Mouse (Mus musculus) heart, adult 9 months (tissue): ENCODE results near the gene Kif12.

Experiments
- DNase-seq, 2 experiments: peaks; one replicate each; pipeline ENCODE4 v3.0.0; 2022; ENCODE audit warnings: low spot score in 2 of 2

The Kif12 gene

DNA sequence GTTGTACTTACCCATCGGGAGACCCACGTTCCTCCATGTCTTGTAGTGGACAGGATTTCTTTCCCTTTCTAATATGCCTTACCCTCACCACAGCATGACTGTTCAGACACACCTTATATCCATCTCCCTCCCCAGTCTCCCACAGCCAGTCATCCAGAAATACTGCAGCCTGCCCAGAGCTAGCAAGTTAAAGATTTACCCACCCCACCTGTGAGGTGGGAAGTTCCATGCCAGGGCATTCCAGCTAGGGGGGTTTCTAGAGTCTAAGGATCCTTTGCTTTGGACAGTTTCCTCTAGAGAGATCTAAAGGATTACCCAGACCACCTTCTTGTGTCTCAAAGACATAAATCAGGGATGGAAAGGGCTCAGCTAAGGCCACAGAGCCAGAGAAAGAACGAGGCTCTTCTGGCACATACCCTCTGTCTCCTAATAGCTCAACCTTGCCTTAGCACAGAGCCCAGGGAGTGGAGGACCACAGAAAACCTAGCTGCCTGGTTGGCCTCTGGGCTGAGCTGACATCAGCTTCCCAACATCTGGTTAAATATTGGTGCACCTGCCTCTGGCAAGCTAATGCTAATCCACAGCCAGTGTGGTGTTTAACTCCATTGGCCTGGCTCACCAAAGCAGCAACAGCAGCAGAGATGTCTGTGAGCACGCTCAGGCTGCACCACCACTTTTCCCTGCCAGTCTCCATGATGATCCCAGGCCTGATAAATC, at the start of gene Kif12:
Gene Kif12 (minus strand): TSS at position 163 of the 717 bp plus-strand sequence.
- DNase-seq, result no peak

DNA sequence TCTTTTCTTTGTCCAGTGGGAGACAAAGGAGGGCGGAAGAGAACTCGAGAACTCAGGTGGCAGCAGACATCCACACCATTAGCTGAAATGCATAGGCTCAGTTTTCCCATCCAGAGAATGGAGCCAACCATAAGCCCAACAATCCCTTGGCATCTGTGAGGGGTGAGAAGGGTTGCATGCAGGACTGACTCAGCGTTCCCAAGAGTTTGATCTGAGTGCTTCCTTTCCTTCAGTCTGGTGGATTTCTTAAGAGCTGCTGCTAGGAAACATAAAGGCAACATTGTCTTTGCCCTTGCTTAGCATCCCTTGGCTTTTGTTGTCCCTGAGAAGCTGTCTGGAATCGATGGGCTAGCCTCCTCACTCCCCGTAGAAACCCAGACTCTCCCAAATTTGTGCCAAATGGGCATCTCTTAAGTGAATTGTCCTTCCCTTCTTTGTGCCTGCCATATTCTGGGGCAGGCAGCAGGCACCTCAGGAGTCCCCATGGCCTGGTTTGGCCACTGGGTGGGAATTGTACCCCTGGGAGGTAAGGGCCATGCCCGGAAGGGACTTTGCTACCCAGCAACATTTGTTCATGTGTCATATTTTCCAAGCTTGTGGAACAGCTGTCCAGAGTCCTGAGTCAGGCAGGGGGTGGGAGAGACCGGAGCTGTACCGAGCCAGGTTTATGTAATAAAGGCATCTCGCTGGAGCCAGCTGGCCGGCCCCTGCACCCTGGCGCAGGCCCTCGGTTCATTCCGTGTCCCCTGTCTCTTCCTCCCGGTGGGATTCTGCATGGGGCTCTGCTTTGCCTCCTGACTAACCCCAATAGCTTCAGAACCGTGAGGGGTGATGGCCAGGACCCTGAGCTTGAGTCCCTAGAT, 49.4 kb upstream of the Kif12 start:
- peak; percentile 81 to 85 for DNase-seq

DNA sequence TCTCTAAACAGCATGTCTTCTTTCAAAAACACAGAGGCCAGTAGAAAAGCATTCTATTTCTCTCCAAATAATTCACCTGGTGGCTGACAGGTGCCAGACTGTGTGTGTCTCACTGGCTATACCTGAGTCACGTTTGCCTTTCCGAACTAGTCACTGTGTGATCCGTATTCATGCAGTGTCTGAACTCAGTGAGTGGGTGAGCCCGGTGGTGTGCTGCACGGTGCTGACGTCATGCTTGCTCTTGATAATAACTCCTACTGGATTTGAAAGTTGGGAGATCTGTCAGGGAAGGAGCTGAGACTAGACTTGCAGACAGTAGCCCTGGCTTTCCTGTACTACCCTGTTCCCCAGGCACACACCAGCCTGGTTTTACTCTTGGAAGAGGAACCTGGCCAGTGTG, 47.7 kb upstream of the Kif12 start:
- no peak for DNase-seq

DNA sequence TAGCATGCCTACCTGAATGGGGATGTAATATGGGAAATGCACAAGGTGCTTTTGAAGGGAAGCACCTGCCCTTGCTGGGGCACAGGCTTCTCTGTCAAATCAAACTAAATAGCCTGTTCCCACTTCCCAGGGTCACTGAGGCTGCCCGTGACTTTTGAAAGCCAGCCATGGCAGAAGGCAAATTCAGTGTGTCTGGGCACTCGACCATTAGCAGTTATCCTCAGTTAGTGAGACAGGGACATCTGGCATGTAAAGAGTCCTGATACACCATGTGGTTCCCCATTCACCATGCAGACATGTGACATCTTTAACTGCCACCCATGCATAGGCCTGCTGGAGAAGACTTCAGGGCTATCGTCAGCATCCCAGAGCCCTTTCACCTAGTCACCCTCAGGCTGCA, 47.1 kb upstream of the Kif12 start:
- DNase-seq, result no peak

DNA sequence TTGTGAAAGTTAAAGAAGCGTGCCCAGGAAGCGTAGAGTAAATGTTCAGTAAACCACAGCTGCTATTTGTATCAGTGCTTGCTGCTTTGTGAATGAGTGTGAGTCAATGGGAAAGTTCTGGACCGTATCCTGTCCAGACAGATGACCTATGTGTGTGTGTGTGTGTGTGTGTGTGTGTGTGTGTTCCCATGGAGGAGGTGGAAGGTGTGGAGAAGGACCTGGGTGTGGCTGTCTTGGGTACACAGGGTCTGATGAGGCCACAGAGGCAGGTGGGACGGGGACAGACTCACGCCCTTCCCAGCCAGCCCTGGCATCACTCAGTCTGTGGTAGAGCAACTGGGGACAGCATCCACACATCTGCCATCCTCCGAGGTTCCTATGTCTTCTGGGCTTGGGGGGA, 45.6 kb upstream of the Kif12 start:
- no peak for DNase-seq

DNA sequence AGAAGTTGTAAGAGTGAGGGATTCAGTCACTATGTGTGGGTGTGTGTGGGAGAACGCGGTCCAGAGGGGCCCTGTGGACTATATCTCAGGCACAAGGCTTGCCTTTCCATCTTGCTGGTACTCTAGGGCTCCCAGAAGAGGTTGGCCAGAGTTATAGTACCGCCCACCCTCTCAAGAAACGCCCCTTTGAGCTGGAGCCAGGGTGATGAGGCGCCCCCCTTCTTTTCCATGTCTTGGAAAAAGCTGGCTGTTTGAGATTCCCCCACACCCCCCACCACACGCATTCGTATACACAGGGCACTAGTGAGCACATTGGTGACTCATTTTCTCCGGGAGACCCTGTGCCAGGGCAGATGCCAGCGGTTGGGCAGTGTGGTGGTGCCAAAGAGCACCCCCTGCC, 44.6 kb upstream of the Kif12 start:
- DNase-seq, result no peak

DNA sequence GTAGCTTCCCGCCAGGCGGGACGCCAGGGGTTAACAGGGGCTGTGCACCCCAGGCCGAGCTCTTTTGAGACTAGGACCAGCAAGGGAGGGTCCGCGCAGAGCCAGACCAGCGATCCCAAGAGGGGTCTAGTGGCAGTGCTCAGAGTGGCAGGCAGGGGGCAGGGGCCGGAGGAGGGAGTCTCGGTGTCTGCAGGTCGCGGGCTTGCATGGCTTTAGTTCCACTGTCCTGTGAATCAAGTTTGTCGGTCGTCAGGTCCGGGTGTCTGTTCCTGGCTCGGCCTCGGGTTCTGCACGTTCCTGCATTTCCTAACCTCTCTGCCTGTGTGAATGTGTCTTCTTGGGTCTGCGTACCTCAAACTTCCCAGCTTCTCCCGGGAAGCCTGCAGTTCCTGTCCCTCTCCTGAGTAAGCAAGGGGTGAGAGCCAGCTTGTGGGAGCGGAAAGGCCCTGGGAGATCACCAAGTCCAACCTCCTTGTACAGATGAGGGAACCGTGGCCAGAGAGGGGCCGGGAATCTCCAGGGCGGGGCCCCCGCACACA, 44.1 kb upstream of the Kif12 start:
- DNase-seq, result peak; percentile 63

DNA sequence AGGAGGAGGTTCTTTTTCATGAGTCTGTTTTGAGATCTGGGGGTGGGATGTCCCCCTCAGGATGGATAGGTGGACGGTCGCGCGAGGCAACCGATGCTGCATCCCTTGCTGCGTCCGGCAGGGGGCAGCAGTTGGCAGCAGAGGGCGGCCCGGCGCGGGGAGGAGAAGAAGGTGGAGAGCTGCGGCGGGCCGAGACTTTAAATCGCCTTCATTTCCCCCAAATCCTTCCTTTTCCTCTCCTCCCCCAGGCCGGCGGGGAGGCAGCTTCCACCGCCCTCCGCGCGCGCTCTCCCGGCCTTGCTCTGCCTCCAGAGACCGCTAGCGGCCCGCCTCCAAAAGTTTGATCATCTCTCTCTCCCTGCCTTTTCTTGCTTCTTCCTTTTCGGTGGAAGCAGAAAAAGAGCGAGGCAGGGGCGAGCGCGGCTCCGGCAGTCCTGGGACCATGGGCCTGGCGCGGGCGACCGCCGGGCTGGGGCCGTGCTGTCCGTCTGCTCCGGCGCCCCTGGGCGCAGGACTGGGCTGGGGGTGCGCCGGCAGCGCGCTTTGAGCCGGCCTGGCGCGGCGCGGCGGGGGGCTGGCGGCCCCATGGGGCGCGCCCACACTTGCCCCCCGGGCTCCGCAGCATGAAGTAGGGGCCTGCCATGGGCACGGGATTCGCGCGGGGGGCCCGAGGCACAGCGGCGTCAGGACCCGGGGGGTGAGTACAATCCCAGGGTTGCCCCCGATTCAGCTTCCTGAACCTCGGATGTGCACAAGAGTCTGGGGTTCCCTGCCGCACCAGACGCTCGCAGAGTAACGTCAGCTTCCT, 43.5 kb upstream of the Kif12 start:
- DNase-seq, result peak; percentile 65 to 74

DNA sequence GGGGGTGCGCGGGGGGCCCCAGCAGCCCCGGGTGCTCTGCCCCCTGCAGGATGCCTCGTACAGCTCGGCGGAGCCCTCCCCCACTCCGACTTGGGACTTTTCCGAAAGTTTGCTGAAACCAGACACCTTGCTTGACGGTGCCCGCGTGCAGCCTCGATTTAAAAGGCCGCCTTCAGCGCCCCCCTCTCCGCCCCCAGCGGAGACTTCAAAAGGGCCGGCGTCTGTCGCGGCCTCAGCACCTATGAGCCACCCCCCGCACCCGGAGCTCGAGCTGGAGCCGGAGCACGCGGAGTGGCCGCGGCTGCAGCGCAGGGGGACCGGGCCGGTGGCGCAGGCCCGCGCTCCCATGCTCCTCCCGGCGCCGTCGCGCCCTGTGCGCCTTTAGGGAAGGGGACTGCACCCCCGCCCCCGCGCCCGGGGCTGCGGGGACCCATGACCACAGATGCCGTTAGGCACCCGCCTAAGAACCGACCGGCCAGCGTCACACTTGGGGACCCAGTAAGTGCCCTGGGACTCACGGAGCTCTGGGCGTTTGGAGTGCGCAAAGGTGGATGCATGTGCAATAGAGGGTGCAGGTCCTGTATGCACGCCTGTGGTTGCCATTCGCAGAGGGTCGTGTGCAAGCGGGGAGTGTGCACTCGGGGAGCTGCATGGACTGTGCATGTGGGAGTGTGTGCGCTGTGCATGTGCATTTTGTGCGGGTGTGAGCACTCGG, 42.1 kb upstream of the Kif12 start, which contains the start of gene Col27a1:
Gene Col27a1 (plus strand): TSS at position 98 of the 715 bp plus-strand sequence.
- DNase-seq, result no peak

DNA sequence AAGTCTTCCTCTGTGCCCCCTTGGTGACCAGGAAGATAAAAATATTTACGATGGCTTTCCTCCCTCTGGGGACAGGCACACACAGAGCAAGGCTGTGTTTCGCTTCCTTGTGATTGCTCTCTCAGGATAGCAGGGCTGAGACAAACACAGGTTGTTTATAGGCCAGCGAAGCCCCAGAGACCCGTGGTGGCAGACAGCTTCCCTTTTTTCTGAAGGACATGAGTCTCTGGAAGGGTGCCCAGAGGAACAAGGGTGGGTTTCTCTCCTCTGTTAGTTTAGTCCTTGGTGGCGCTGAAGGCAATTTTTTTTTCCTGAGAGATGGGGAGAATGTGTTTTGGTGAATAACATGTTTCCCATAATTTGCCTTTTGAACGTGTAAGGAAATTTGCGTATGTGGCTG, 33.7 kb upstream of the Kif12 start:
- no peak for DNase-seq

DNA sequence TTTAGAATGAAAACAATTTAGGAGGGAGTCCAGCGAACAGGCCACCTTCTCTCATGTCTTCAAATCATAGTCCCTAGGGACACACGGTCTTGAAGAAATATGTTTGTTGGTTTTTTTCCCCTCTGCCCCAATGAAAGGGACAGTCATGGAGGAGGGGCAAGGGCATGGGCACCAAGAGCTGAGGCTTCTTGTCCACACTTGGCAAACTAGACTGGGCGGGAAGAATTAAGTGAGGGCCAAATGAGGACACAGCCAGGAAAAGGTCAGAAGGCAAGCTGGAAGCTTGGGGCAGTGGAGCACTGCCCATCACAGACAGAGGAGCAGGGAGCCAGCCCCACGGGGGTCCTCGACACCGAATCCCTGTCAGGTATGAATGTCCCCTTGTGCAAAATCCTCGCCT, 31.9 kb upstream of the Kif12 start:
- DNase-seq, result no peak

DNA sequence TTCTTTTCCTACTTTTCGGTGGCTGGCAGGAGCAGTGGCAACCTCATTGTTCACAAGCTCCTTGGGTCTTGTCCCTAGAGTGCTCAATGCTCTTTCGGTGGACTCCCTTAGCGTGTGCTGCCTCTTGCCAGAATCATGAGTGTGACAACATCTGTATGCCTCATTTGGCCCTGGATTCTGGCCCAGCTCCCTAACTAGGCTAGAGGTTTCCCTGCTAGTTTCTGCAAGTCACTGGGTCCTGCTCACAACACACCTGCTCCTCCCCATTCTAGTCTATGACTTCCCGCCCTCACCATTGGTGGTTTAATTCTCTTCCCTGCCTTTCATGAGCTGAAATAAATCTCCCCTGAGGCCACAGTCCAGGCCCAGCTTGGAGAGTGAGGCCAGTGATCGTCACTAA, 27.4 kb upstream of the Kif12 start:
- no peak for DNase-seq

DNA sequence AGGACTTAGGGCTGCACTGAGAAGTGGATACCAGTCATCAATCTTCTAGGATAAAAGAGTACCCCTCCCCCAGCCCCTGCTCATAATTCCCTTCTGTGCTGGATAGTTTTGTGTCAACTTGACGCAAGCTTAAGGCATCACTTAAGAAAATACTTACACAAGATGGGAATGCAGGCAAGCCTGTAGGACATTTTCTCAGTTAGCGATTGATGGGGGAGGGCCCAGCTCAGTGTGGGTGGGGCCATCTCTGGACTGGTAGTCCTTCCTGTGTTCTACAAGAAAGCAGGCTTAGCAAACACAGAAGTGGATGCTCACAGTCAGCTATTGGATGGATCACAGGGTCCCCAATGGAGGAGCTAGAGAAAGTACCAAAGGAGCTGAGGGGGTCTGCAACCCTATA, 22.4 kb upstream of the Kif12 start:
- no peak for DNase-seq

DNA sequence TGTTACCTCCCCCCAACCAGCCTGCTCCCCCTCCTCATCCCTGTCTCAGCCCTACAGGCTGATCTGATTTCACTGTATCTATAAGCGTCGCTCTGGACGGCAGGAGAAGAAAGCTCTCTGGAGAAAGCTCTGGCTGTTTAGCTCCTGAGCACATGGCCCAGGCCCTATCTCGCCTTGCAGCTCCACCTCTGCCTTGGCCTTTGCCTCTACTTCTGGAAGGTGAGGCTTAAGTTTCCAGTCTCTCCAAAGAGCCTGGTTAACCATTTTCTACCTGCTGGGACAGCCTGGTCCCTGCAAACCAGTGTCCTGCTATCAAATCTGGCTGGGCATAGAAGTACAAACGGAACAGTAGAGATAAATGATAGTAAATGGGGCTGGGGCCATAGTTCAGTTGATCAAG, 19.7 kb upstream of the Kif12 start:
- DNase-seq, result no peak

DNA sequence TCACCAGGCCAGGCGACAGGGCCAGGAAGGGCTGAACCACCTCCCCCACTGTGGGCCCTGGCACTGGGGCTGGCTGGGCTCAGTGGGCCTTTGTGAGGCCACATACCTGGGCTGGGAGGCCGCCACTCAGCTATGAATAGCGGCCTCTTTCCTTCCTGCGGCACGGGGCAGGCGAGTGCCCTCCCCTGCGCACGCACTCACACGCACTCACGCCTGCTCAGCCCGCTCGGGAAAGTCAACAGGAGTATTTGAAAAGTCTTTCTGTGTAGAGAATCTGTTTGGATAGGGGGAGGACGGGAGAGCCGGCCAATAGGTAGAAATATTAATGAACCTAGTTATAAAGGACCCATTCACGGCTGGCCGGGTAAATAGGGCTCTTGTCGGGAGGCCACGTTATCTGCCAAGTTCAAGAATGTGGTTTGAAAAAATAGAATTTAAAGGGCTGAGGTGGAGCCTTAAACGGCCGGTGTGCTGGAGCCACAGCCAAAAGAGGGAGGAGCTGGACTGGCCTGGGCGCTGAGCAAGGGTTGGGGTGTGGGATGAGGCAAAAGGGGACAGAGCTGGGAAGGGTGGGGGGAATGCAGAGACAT, 14.4 kb upstream of the Kif12 start:
- no peak for DNase-seq

DNA sequence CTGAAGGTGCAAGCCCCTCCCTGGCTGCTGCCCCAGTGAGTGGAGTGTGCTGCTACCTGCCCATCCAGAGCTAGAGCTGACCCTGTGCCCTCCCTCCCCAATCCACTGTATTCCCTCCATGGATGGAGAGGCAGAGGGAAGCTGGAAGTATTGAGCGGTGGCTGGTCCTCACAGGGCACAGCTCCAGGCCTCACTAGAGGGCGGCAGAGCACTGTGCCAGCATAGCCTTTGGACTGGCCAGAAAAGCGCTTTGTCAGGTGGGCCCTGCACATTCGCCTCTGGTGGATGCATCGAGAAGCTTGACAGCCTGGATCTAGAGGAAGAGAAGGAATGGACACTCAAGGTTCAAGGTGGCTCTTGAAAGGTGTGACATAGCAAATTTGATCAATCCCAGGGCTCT, 9.6 kb upstream of the Kif12 start:
- no peak for DNase-seq

DNA sequence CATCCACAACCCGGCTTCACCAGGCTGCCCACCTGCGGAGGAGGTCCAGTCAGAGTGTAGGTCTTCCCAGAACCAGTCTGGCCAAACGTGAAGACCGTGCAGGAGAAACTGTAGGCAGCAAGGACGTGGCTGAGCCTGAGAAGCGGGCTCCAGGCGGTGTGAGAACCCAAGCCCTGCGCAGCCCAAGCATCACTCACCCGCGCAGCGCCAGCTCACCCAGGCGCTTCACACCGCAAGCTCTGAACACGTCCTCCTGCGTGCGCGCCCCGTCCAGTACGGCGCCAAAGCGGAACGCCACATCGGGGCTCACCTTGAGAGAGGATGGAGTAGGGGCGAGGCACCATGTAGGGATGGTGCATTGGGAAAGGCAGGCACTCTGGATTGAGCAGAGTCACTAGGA, 809 bp downstream of the Kif12 start:
- no peak for DNase-seq

DNA sequence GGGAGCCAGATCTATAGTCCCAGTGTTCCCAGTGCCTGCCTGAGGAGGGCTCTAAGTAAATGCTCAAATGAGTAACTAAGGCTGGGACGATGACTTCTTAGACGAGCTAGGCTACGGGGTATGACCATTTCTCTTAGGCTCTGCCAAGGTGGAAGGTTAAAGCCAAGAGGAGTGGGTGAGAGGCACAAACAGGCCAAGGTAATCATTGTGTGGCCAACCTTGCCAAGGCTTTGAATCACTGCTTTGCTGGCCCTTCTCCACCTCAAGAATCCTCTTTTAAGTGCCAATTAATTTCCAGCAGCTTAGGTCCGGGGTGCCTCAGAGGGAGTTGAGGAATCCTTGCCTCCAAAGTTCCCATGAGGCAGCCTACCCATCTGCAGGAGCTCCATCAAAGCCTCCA, 1.9 kb downstream of the Kif12 start:
- no peak for DNase-seq

DNA sequence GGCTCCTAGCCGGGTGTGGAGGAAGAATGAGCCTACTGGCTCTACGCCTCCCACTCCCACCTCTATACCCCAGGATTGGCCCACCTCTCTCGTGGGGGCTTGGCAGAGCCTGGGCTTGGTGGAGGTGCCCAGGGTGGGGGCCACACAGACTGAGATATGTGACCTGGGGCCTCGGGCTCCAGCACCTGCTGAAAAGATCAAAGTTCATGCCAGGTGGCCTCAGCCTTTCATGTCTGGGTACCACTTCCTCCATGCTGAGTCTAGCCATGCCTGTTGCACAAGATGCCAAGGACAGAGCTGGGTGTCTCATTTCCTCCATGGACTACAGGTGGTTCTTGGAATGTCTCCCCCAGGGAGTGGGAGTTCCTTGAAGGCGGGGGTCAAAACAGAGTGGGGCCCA, 5.6 kb downstream of the Kif12 start:
- DNase-seq, result no peak

DNA sequence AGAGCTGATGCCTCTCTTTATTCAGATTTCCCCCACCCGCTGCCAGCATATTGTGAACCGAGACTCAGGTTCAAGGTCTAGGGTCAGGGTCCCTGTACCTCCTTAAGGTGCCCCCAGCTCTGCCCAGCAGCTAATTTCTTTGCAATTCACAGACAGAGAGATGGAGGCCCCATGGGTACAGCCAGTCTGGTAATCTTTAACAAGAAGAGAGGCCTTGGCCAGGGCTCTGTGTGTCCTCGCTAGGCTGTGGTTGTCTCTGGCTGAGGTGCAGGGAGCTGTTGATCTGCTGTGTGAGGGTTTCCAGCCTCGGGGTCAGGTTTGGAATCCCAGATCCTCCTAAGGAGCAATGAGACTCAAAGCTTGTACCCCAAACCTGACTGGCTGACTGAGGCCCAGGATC, 6.3 kb downstream of the Kif12 start:
- DNase-seq, result no peak

DNA sequence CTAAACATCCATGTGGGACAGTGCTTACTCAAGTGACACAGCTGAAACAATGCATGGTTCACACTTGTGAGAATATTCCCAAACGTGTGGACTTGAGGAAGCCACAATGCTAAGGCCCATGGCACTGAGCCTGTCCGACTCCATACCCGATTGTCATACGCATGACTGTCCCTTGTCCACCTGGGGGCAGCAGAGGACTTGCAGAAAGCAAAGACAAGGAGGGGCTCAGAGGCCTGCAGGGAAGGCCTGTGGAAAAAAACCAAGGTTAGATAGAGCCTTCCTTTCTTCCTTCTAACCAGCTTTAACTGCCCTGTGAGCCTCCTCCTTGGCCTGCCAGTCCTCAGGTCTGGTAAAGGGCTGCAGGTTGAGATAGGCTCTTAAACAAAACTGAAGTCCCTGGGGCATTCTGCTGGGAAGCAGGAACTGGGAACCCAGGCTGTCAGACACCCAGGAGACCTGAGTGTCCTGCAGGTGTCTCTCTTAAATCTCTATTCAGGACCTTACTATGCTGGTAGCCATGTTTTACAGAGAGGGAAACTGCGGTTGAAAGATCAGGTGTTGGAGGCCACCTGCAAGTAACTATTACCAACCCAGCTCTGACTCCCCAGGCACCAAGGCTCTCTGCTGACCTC, 12.9 kb downstream of the Kif12 start:
- peak; percentile 58 to 61 for DNase-seq
